Mouse (Mus musculus) spleen, adult 2 months (tissue): ENCODE results near the gene Igf2bp3.

ENCODE experiments used
- CTCF ChIP-seq: fragments of 200-500 bp; IDR thresholded peaks from 2 replicates; pipeline ENCODE4 v1.5.1; 2011; ENCODE audit warnings: mild to moderate bottlenecking, inconsistent platforms; ENCODE audit not compliant: insufficient read depth, insufficient read length, insufficient replicate concordance; ENCODE audit errors: extremely low read depth
- POLR2A ChIP-seq: fragments of 200-500 bp; IDR thresholded peaks from 2 replicates; pipeline ENCODE4 v1.6.1; 2011; ENCODE audit warnings: low read depth, low read length, inconsistent platforms

DNA sequence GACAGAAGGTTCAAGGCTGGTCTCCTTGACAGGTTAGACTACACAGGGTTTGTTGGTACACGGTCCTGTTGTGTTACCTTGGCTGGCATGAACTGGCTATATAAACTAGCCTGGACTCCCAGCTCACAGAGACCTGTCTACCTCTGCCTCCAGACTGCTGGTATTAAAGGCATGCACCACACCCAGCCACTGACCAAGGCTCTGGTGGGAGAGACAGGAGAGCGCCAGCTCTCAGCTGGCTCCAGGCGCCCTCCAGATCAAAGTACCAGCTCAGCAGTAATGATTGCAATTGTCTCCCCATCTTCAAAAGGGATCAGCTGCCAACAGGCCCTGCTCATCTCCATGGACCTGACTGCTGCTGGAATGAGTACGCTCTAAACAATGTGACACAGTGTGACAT is 63.3 kb downstream of the Igf2bp3 start:
- TF ChIP-seq CTCF (no peak), POLR2A (no peak)
